Mouse (Mus musculus) testis, adult 2 months (tissue): Measurements from ENCODE around the gene Arhgef40. TPM values are rescaled to one million over a fixed set of nuclear protein-coding genes. Genes with fewer than 3 reads are reported as not detected.

ENCODE experiments used
- H3K27ac ChIP-seq: fragments of 200-500 bp; 2 replicates; pipeline ENCODE4 v1.5.1; 2012; ENCODE audit warnings: low read depth, low read length; ENCODE audit not compliant: control insufficient read depth, insufficient read depth
- H3K27me3 ChIP-seq: fragments of 200-500 bp; 2 replicates; pipeline ENCODE4 v1.6.1; 2012; ENCODE audit warnings: mild to moderate bottlenecking, low read length, moderate library complexity; ENCODE audit not compliant: control insufficient read depth, insufficient read depth
- H3K36me3 ChIP-seq: fragments of 200-500 bp; 2 replicates; pipeline ENCODE4 v1.6.1; 2012; ENCODE audit warnings: mild to moderate bottlenecking, low read length; ENCODE audit not compliant: control insufficient read depth, insufficient read depth
- H3K4me1 ChIP-seq: fragments of 200-500 bp; 2 replicates; pipeline ENCODE4 v1.6.1; 2012; ENCODE audit warnings: low read length; ENCODE audit not compliant: control insufficient read depth, insufficient read depth
- H3K4me3 ChIP-seq: fragments of 200-500 bp; 2 replicates; pipeline ENCODE4 v1.5.1; 2012; ENCODE audit warnings: low read depth, mild to moderate bottlenecking, low read length, moderate library complexity, mixed read lengths; ENCODE audit not compliant: control insufficient read depth
- CTCF ChIP-seq: fragments of 200-500 bp; IDR thresholded peaks from 2 replicates; pipeline ENCODE4 v1.5.1; 2012; ENCODE audit warnings: low read depth, mild to moderate bottlenecking, inconsistent platforms, low read length, moderate library complexity; ENCODE audit not compliant: control insufficient read depth, insufficient read depth, insufficient replicate concordance
- POLR2A ChIP-seq: fragments of 200-500 bp; IDR thresholded peaks from 2 replicates; pipeline ENCODE4 v1.6.1; 2012; ENCODE audit warnings: low read depth, mild to moderate bottlenecking, inconsistent platforms, low read length, moderate library complexity; ENCODE audit not compliant: control insufficient read depth
- polyA plus RNA-seq: library from polyadenylated mRNA; depleted of rRNA; stranded (reverse); fragments of >200 nt; gene quantifications from 2 replicates; pipeline ENCODE4 v1.2.3, GENCODE M21; 2012; rRNA removed

Gene Arhgef40
- polyA plus RNA-seq, result 5.6 and 6.6 TPM in 2 replicates

GRCm38 (mm10) chr14:51984247-51985231, at the start of gene Arhgef40:
TSS of gene Arhgef40 (plus strand) at chr14:51984719.
- H3K36me3 ChIP-seq, result no peaks in the 10 kb centered on the region
- no peaks in the 10 kb centered on the region; the same call in 1 of the 2 replicates for H3K27me3 ChIP-seq
- TF ChIP-seq POLR2A (no peak), CTCF (no peak)
- peak within 1 kb of the TSS; percentile 82 for H3K4me3 ChIP-seq
- H3K27ac ChIP-seq, result no peak within 1 kb of the TSS
- H3K4me1 ChIP-seq, result peaks cover 24% of the 10 kb centered on the region

- Histone ChIP-seq H3K36me3 (no peaks in the 10 kb centered on the region), H3K27ac (no peak overlapping the region), H3K27me3 (no peaks in the 10 kb centered on the region), H3K4me3 (no peak overlapping the region), H3K4me1 (peaks cover 11% of the 10 kb centered on the region)
- no peak for TF ChIP-seq CTCF
- no peak for TF ChIP-seq POLR2A
These were observed 45.5 kb upstream of the Arhgef40 start for GRCm38 (mm10) chr14:51939005-51939404.

- Histone ChIP-seq H3K27ac (0 out of 2 replicates have a peak overlapping the region, but pooled peaks have one; percentile 1), H3K4me1 (peaks cover 11% of the 10 kb centered on the region), H3K27me3 (no peaks in the 10 kb centered on the region), H3K36me3 (no peaks in the 10 kb centered on the region), H3K4me3 (no peak overlapping the region)
- TF ChIP-seq CTCF, result no peak
- TF ChIP-seq POLR2A, result no peak
These were observed 43.5 kb upstream of the Arhgef40 start for GRCm38 (mm10) chr14:51940944-51941560.

- Histone ChIP-seq H3K4me3 (no peak overlapping the region), H3K27ac (no peak overlapping the region)
- TF ChIP-seq POLR2A (no peak), CTCF (no peak)
These were observed 42.9 kb upstream of the Arhgef40 start for GRCm38 (mm10) chr14:51941577-51941976.

GRCm38 (mm10) chr14:51942236-51942635, 42.3 kb upstream of the Arhgef40 start:
- Histone ChIP-seq H3K27ac (no peak overlapping the region), H3K27me3 (no peaks in the 10 kb centered on the region), H3K36me3 (no peaks in the 10 kb centered on the region), H3K4me1 (peaks cover 11% of the 10 kb centered on the region), H3K4me3 (no peak overlapping the region)
- TF ChIP-seq POLR2A (no peak), CTCF (no peak)

More at GRCm38 (mm10) chr14:51941577-51941976, 42.9 kb upstream of the Arhgef40 start:
- Histone ChIP-seq H3K4me1 (peaks cover 11% of the 10 kb centered on the region), H3K27me3 (no peaks in the 10 kb centered on the region), H3K36me3 (no peaks in the 10 kb centered on the region)

- TF ChIP-seq CTCF (no peak), POLR2A (no peak)
- H3K4me1 ChIP-seq, result peaks cover 11% of the 10 kb centered on the region
- H3K27me3 ChIP-seq, result no peaks in the 10 kb centered on the region
- H3K27ac ChIP-seq, result no peak overlapping the region
- H3K36me3 ChIP-seq, result no peaks in the 10 kb centered on the region
- H3K4me3 ChIP-seq, result peak overlapping the region; percentile 27
These were observed 41.2 kb upstream of the Arhgef40 start for GRCm38 (mm10) chr14:51943336-51943735.

- no peak overlapping the region for H3K4me3 ChIP-seq
- no peak overlapping the region for H3K27ac ChIP-seq
- no peaks in the 10 kb centered on the region for H3K27me3 ChIP-seq
- TF ChIP-seq POLR2A, result no peak
- TF ChIP-seq CTCF, result no peak
- H3K36me3 ChIP-seq, result no peaks in the 10 kb centered on the region
- H3K4me1 ChIP-seq, result no peaks in the 10 kb centered on the region
These were observed 24.2 kb upstream of the Arhgef40 start for GRCm38 (mm10) chr14:51960316-51960715.
